7 mouse cellular contexts compared by ENCODE assay signal in genomic region chr17:64916657-64917056, GRCm38 (mm10).
A peak's percentile ranks its signal among the peaks of the same experiment; 100 is the strongest.
DNase-seq lines count a peak whose midpoint lies in the region; ATAC-seq and TF ChIP-seq lines count a peak whose summit lies in the region.

No protein-coding gene starts in this region.

- H3K4me1 ChIP-seq in embryonic facial prominence, embryonic 15.5 days: peaks cover 22% of the 10 kb centered on the region
- H3K4me1 ChIP-seq in lung, postnatal 0 days (ENCODE audit: insufficient read depth, low read depth, low read length): no peaks in the 10 kb centered on the region

- H3K9ac ChIP-seq in embryonic facial prominence, embryonic 15.5 days: no peak overlapping the region
- no peak overlapping the region for H3K9ac ChIP-seq in lung, postnatal 0 days (replicated peaks; ENCODE audit: low read depth)

- intact Hi-C loops in left cerebral cortex, adult 2 months (cut with DNase I): no loop called here
- intact Hi-C loops in left cerebral cortex, postnatal 4 days (cut with DNase I): no loop called here

- H3K9me3 ChIP-seq in embryonic facial prominence, embryonic 15.5 days (replicated peaks): no peaks in the 10 kb centered on the region
- no peaks in the 10 kb centered on the region for H3K9me3 ChIP-seq in lung, postnatal 0 days (ENCODE audit: low read length)

- WGBS in embryonic facial prominence, embryonic 15.5 days: 42% methylated on average over 6 of the region's 6 CpGs
- 76% methylated on average over 6 of the region's 6 CpGs for WGBS in lung, postnatal 0 days

- DNase-seq in left cerebral cortex, adult 2 months (ENCODE audit: extremely low spot score in 1 of 2, low spot score in 2 of 2): peak in 1 of 2 experiments; percentile 16
- no peak for DNase-seq in left cerebral cortex, postnatal 4 days
- no peak for DNase-seq in Patski (ENCODE audit: low read depth, low spot score)
- DNase-seq in lung, postnatal 0 days (ENCODE audit: low spot score): no peak
- DNase-seq in right cerebral cortex, postnatal 25 days: no peak

- CTCF ChIA-PET in Patski (lab: Charles Lee): no interaction called here

- H3K27me3 ChIP-seq in Patski: peaks cover 37% of the 10 kb centered on the region
- H3K27me3 ChIP-seq in embryonic facial prominence, embryonic 15.5 days: no peaks in the 10 kb centered on the region; the same call in 1 of the 2 replicates
- no peaks in the 10 kb centered on the region for H3K27me3 ChIP-seq in lung, postnatal 0 days (replicated peaks; ENCODE audit: insufficient read depth, low read length)

- H3K4me3 ChIP-seq in left cerebral cortex, adult 2 months: no peak overlapping the region
- H3K4me3 ChIP-seq in embryonic facial prominence, embryonic 15.5 days (replicated peaks): no peak overlapping the region
- no peak overlapping the region for H3K4me3 ChIP-seq in lung, postnatal 0 days (ENCODE audit: low read depth, low read length)

- TF ChIP-seq CTCF in left cerebral cortex, adult 2 months (IDR thresholded peaks at IDR 0.05): peak; percentile 51
- TF ChIP-seq CTCF in Patski (IDR thresholded peaks at IDR 0.05): peak; percentile 54
- TF ChIP-seq CTCF in lung, postnatal 0 days (IDR thresholded peaks at IDR 0.05): peak; percentile 44

- H3K27ac ChIP-seq in left cerebral cortex, adult 2 months: no peak overlapping the region
- 0 out of 2 replicates have a peak overlapping the region, but pooled peaks have one; percentile 77 for H3K27ac ChIP-seq in embryonic facial prominence, embryonic 15.5 days (replicated peaks)
- H3K27ac ChIP-seq in lung, postnatal 0 days (ENCODE audit: low read length): no peak overlapping the region

- H3K4me2 ChIP-seq in embryonic facial prominence, embryonic 15.5 days (replicated peaks): no peak overlapping the region
- H3K4me2 ChIP-seq in lung, postnatal 0 days (replicated peaks; ENCODE audit: low read depth, low read length): no peak overlapping the region

- no peaks in the 10 kb centered on the region for H3K36me3 ChIP-seq in embryonic facial prominence, embryonic 15.5 days
- no peaks in the 10 kb centered on the region for H3K36me3 ChIP-seq in lung, postnatal 0 days (ENCODE audit: insufficient read depth, low read length)

- POLR2A ChIA-PET in Patski (lab: Charles Lee): no interaction called here

- no peak for ATAC-seq in Patski
- 0 out of 2 replicates have a peak, but pooled peaks have one; percentile 25 for ATAC-seq in embryonic facial prominence, embryonic 15.5 days (ENCODE audit: insufficient number of reproducible peaks, low FRiP score, low TSS enrichment, low read depth)
- ATAC-seq in lung, postnatal 0 days: no peak
- ATAC-seq in megakaryocyte-erythroid progenitor cell, adult 5-6 weeks (replicated peaks; ENCODE audit: low FRiP score, low TSS enrichment, poor library complexity, severe bottlenecking): no peak

- TF ChIP-seq EP300 in lung, postnatal 0 days (IDR thresholded peaks at IDR 0.05): no peak

- in situ Hi-C loops in Patski (cut with MboI; ENCODE audit: low pct_unique_long_range_greater_than_20kb): no loop called here
